Mouse (Mus musculus): ENCODE measurements around the gene Olfr583. TPM values are rescaled to one million over a fixed set of nuclear protein-coding genes. Genes with fewer than 3 reads are reported as not detected.

Gene Olfr583
- not detected in 2 replicates for polyA plus RNA-seq (2015; fragmentation: Nextera tagmentation; extraction: Ambion mirVana)

DNA sequence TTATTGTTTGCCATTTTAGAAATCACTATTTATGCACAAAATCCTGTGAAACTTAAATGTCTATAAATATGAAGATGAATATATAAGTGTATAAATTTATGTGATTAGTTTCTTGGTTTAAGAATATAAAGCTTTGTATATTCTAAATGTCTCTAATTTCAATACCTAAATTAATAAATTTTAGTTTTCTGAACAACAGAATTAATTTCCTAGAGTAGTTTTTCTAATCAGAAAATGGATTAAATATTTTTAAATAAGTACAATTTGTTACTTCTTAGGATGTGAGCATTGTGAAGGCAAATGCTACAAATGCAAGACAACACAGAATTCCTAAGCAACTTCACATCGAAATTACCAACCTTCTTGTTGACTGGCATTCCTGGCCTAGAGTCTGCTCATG is at the start of gene Olfr583:
Gene Olfr583, plus strand, starts transcription at position 301 of the 400 bp plus-strand sequence.
- no peak for DNase-seq (ENCODE audit: low spot score)

DNA sequence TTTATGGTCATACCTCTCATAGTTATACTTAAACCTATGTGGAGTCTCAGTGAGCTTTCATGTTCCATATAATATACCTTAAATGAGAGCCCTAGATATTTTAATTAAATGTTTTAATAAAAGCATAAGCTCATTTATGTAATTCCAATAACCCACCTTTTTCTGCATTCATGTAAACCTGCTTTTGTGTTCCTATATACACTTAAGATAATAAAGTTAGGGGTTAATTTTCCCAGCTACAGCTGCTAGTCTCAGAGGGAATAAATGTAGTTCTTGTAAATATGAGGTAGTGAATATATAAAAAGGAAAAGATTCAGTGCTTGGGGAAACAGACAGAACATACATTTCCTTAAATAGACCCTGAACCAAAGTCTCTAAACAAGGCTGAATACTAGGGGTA is 13.4 kb upstream of the Olfr583 start, which contains the start of gene Olfr582:
Gene Olfr582, plus strand, starts transcription at position 301 of the 400 bp plus-strand sequence.
- DNase-seq (ENCODE audit: low spot score): no peak

DNA sequence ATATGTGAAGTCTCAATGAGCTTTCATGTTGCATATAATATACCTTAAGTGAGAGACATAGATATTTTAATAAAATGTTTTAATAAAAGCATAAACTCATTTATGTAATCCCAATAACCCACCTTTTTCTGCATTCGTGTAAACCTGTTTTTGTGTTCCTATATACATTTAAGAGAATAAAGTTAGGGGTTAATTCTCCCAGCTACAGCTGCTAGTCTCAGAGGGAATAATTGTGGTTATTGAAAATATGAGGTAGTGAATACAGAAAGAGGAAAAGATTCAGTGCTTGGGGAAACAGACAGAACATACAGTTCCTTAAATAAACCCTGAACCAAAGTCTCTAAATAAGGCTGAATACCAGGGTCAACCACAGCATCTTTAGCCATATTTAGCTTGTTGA is 30.5 kb downstream of the Olfr583 start, which contains the start of gene Olfr584:
Gene Olfr584, plus strand, starts transcription at position 301 of the 400 bp plus-strand sequence.
- no peak for DNase-seq (ENCODE audit: low spot score)

DNA sequence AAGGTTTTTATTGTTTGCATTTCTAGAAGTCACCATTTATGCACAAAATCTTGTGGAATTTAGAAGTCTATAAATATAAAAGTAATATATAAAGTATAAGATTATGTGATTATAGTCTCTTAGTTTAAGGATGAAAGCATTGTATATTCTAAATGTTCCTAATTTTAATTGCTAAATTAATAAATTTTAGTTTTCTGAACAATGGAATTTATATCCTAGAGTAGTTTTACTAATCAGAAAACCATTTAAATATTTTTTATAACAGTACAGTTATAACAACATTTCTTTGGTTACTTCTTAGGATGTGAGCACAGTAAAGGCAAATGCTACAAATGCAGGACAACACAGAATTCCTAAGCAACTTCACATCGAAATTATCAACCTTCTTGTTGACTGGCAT is 46.3 kb downstream of the Olfr583 start, which contains the start of gene Olfr585:
Gene Olfr585, plus strand, starts transcription at position 301 of the 400 bp plus-strand sequence.
- DNase-seq (ENCODE audit: low spot score): no peak

Other genes with a start within 250 kb of the Olfr583 start
- gene Olfr564, start 247.8 kb upstream of the Olfr583 start, polyA plus RNA-seq (2015; fragmentation: Nextera tagmentation; extraction: Ambion mirVana): not detected in 2 replicates
- gene Olfr566, start 192.5 kb upstream of the Olfr583 start, polyA plus RNA-seq (2015; fragmentation: Nextera tagmentation; extraction: Ambion mirVana): not detected in 2 replicates
- not detected in 2 replicates for gene Olfr568, start 174.2 kb upstream of the Olfr583 start, polyA plus RNA-seq (2015; fragmentation: Nextera tagmentation; extraction: Ambion mirVana)
- gene Olfr569, start 160.4 kb upstream of the Olfr583 start, polyA plus RNA-seq (2015; fragmentation: Nextera tagmentation; extraction: Ambion mirVana): not detected in 2 replicates
- not detected in 2 replicates for gene Olfr570, start 156.7 kb upstream of the Olfr583 start, polyA plus RNA-seq (2015; fragmentation: Nextera tagmentation; extraction: Ambion mirVana)
- gene Olfr571, start 133.8 kb upstream of the Olfr583 start, polyA plus RNA-seq (2015; fragmentation: Nextera tagmentation; extraction: Ambion mirVana): not detected in 2 replicates
- not detected in 2 replicates for gene Olfr572, start 126.9 kb upstream of the Olfr583 start, polyA plus RNA-seq (2015; fragmentation: Nextera tagmentation; extraction: Ambion mirVana)
- gene Olfr573-ps1, start 108.7 kb upstream of the Olfr583 start, polyA plus RNA-seq (2015; fragmentation: Nextera tagmentation; extraction: Ambion mirVana): not detected in 2 replicates
- gene Olfr574, start 102.8 kb upstream of the Olfr583 start, polyA plus RNA-seq (2015; fragmentation: Nextera tagmentation; extraction: Ambion mirVana): not detected in 2 replicates
- gene Olfr575, start 92.5 kb upstream of the Olfr583 start, polyA plus RNA-seq (2015; fragmentation: Nextera tagmentation; extraction: Ambion mirVana): not detected in 2 replicates
- gene Olfr576, start 88.6 kb upstream of the Olfr583 start, polyA plus RNA-seq (2015; fragmentation: Nextera tagmentation; extraction: Ambion mirVana): not detected in 2 replicates
- not detected in 2 replicates for gene Olfr577, start 75.4 kb upstream of the Olfr583 start, polyA plus RNA-seq (2015; fragmentation: Nextera tagmentation; extraction: Ambion mirVana)
- gene Olfr578, start 62.0 kb upstream of the Olfr583 start, polyA plus RNA-seq (2015; fragmentation: Nextera tagmentation; extraction: Ambion mirVana): not detected in 2 replicates
- not detected in 2 replicates for gene Olfr582, start 13.3 kb upstream of the Olfr583 start, polyA plus RNA-seq (2015; fragmentation: Nextera tagmentation; extraction: Ambion mirVana)
- gene Olfr584, start 30.6 kb downstream of the Olfr583 start, polyA plus RNA-seq (2015; fragmentation: Nextera tagmentation; extraction: Ambion mirVana): not detected in 2 replicates
- gene Olfr585, start 46.4 kb downstream of the Olfr583 start, polyA plus RNA-seq (2015; fragmentation: Nextera tagmentation; extraction: Ambion mirVana): not detected in 2 replicates
- not detected in 2 replicates for gene Olfr586, start 74.3 kb downstream of the Olfr583 start, polyA plus RNA-seq (2015; fragmentation: Nextera tagmentation; extraction: Ambion mirVana)
- not detected in 2 replicates for gene Olfr588-ps1, start 89.6 kb downstream of the Olfr583 start, polyA plus RNA-seq (2015; fragmentation: Nextera tagmentation; extraction: Ambion mirVana)
- not detected in 2 replicates for gene Olfr589, start 105.1 kb downstream of the Olfr583 start, polyA plus RNA-seq (2015; fragmentation: Nextera tagmentation; extraction: Ambion mirVana)
- gene Olfr591, start 127.0 kb downstream of the Olfr583 start, polyA plus RNA-seq (2015; fragmentation: Nextera tagmentation; extraction: Ambion mirVana): not detected in 2 replicates
- gene Olfr592, start 133.5 kb downstream of the Olfr583 start, polyA plus RNA-seq (2015; fragmentation: Nextera tagmentation; extraction: Ambion mirVana): not detected in 2 replicates
- gene Olfr593, start 160.6 kb downstream of the Olfr583 start, polyA plus RNA-seq (2015; fragmentation: Nextera tagmentation; extraction: Ambion mirVana): not detected in 2 replicates
- not detected in 2 replicates for gene Olfr594, start 165.7 kb downstream of the Olfr583 start, polyA plus RNA-seq (2015; fragmentation: Nextera tagmentation; extraction: Ambion mirVana)
- not detected in 2 replicates for gene Usp17ld, start 201.2 kb downstream of the Olfr583 start, polyA plus RNA-seq (2015; fragmentation: Nextera tagmentation; extraction: Ambion mirVana)